Mouse (Mus musculus) myocyte (in vitro differentiated cells): Measurements from ENCODE around the gene Gm37240. TPM values are rescaled to one million over a fixed set of nuclear protein-coding genes. Genes with fewer than 3 reads are reported as not detected.

Experiments
- H3K27me3 ChIP-seq: one replicate; pipeline ENCODE4 v1.6.1; 2011; ENCODE audit not compliant: control insufficient read depth, insufficient read depth, insufficient read length
- H3K36me3 ChIP-seq: one replicate; pipeline ENCODE4 v1.6.1; 2011; ENCODE audit not compliant: control insufficient read depth, insufficient read depth
- H3K4me2 ChIP-seq: one replicate; pipeline ENCODE4 v1.6.1; 2011; ENCODE audit warnings: low read depth, control low read depth
- H3K4me3 ChIP-seq: one replicate; pipeline ENCODE4 v1.5.1; 2011; ENCODE audit warnings: mild to moderate bottlenecking, control low read depth, moderate library complexity
- H3K79me2 ChIP-seq: one replicate; pipeline ENCODE4 v1.6.1; 2011; ENCODE audit not compliant: control insufficient read depth, insufficient read depth
- H3ac ChIP-seq: one replicate; pipeline ENCODE4 v1.6.1; 2011; ENCODE audit not compliant: control insufficient read depth, insufficient read length
- CEBPB ChIP-seq: IDR thresholded peaks from 2 replicates; pipeline ENCODE4 v1.6.1; 2011; ENCODE audit warnings: mild to moderate bottlenecking, moderate library complexity; ENCODE audit not compliant: poor library complexity, insufficient read depth, severe bottlenecking
- E2F4 ChIP-seq: IDR thresholded peaks from one replicate; pipeline ENCODE4 v1.6.1; 2011; ENCODE audit warnings: mild to moderate bottlenecking, control low read depth, moderate library complexity; ENCODE audit not compliant: insufficient read depth
- MAX ChIP-seq: IDR thresholded peaks from one replicate; pipeline ENCODE4 v1.6.1; 2011; ENCODE audit warnings: low read depth, mild to moderate bottlenecking, control low read depth
- MYOD1 ChIP-seq, 3 experiments: IDR thresholded peaks; one replicate each; pipeline ENCODE4 v1.6.1; 2011; ENCODE audit warnings: control low read depth in 2 of 3, low read depth in 2 of 3, mild to moderate bottlenecking in 2 of 3, moderate library complexity in 1 of 3; ENCODE audit not compliant: insufficient read length in 2 of 3, control insufficient read depth in 1 of 3
- MYOG ChIP-seq, 3 experiments: IDR thresholded peaks; one replicate each; pipeline ENCODE4 v1.6.1; 2011; ENCODE audit warnings: control low read depth in 2 of 3, low read depth in 2 of 3, mild to moderate bottlenecking in 2 of 3; ENCODE audit not compliant: insufficient read length in 2 of 3, control insufficient read depth in 1 of 3, insufficient read depth in 1 of 3
- POLR2A ChIP-seq: IDR thresholded peaks from one replicate; pipeline ENCODE4 v1.6.1; 2011; ENCODE audit warnings: low read depth, mild to moderate bottlenecking, control low read depth, moderate library complexity; ENCODE audit not compliant: insufficient read length
- POLR2AphosphoS2 ChIP-seq: IDR thresholded peaks from one replicate; pipeline ENCODE4 v1.6.1; 2011; ENCODE audit warnings: low read depth, control low read depth; ENCODE audit not compliant: insufficient read length
- REST ChIP-seq: IDR thresholded peaks from one replicate; pipeline ENCODE4 v1.6.1; 2011; ENCODE audit warnings: mild to moderate bottlenecking, control low read depth, moderate library complexity; ENCODE audit not compliant: insufficient read depth, insufficient read length
- SRF ChIP-seq: IDR thresholded peaks from one replicate; pipeline ENCODE4 v1.6.1; 2011; ENCODE audit warnings: low read depth; ENCODE audit not compliant: control insufficient read depth, insufficient read length
- TCF12 ChIP-seq: IDR thresholded peaks from one replicate; pipeline ENCODE4 v1.6.1; 2011; ENCODE audit warnings: mild to moderate bottlenecking, control low read depth; ENCODE audit not compliant: poor library complexity, insufficient read depth, severe bottlenecking
- TCF3 ChIP-seq: IDR thresholded peaks from one replicate; pipeline ENCODE4 v1.6.1; 2011; ENCODE audit warnings: low read depth, control low read depth; ENCODE audit not compliant: insufficient read length
- USF1 ChIP-seq: IDR thresholded peaks from one replicate; pipeline ENCODE4 v1.6.1; 2011; ENCODE audit warnings: low read depth, mild to moderate bottlenecking, control low read depth, moderate library complexity
- polyA plus RNA-seq: library from polyadenylated mRNA; unstranded; fragments of >200 nt; fragmentation: generic; extraction: Trizol; gene quantifications from one replicate; pipeline ENCODE4 v1.2.1, GENCODE M21; 2012; ENCODE audit warnings: missing spikeins

Gm37240 gene
- polyA plus RNA-seq, 1 experiment = 8.7 TPM

GRCm38 (mm10) chr3:84936252-84936651 lies 951.1 kb downstream of the Gm37240 start:
- Histone ChIP-seq H3K36me3 (no peaks in the 10 kb centered on the region), H3K4me3 (no peak overlapping the region), H3K4me2 (no peak overlapping the region), H3K79me2 (peaks cover 19% of the 10 kb centered on the region), H3K27me3 (no peaks in the 10 kb centered on the region), H3ac (no peak overlapping the region)
- no peak for TF ChIP-seq USF1
- TF ChIP-seq REST = no peak
- no peak for TF ChIP-seq MAX
- no peak for TF ChIP-seq E2F4
- TF ChIP-seq POLR2AphosphoS2 = no peak
- TF ChIP-seq TCF12 = no peak
- no peak for TF ChIP-seq MYOD1 (IDR thresholded peaks at IDR 0.05; ENCODE audit: control insufficient read depth in 1 of 3, insufficient read length in 2 of 3, low read depth in 2 of 3)
- no peak for TF ChIP-seq TCF3

GRCm38 (mm10) chr3:84935729-84936128 lies 951.6 kb downstream of the Gm37240 start:
- no peak overlapping the region for H3K4me2 ChIP-seq
- TF ChIP-seq SRF = no peak
- TF ChIP-seq USF1 = no peak
- no peak for TF ChIP-seq MYOD1 (IDR thresholded peaks at IDR 0.05; ENCODE audit: control insufficient read depth in 1 of 3, insufficient read length in 2 of 3, low read depth in 2 of 3)
- no peak for TF ChIP-seq E2F4
- no peak for TF ChIP-seq CEBPB
- no peak for TF ChIP-seq TCF3
- no peak for TF ChIP-seq POLR2AphosphoS2
- TF ChIP-seq REST = no peak
- TF ChIP-seq TCF12 = no peak
- no peak for TF ChIP-seq MYOG (IDR thresholded peaks at IDR 0.05; ENCODE audit: control insufficient read depth in 1 of 3, insufficient read depth in 1 of 3, insufficient read length in 2 of 3, low read depth in 2 of 3)
- TF ChIP-seq MAX = no peak
- H3K4me3 ChIP-seq = no peak overlapping the region
- H3K79me2 ChIP-seq = peaks cover 22% of the 10 kb centered on the region
- H3K27me3 ChIP-seq = no peaks in the 10 kb centered on the region
- no peaks in the 10 kb centered on the region for H3K36me3 ChIP-seq
- no peak overlapping the region for H3ac ChIP-seq

GRCm38 (mm10) chr3:84930683-84931082 lies 956.6 kb downstream of the Gm37240 start:
- Histone ChIP-seq H3K79me2 (peaks cover 45% of the 10 kb centered on the region), H3K27me3 (no peaks in the 10 kb centered on the region), H3K4me3 (no peak overlapping the region), H3ac (no peak overlapping the region), H3K4me2 (peak overlapping the region; percentile 42), H3K36me3 (no peaks in the 10 kb centered on the region)
- TF ChIP-seq TCF3 = no peak
- TF ChIP-seq MYOG (IDR thresholded peaks at IDR 0.05; ENCODE audit: control insufficient read depth in 1 of 3, insufficient read depth in 1 of 3, insufficient read length in 2 of 3, low read depth in 2 of 3) = peak in 2 of 3 experiments; percentile 44 to 54
- peak in 1 of 3 experiments; percentile 69 for TF ChIP-seq MYOD1 (IDR thresholded peaks at IDR 0.05; ENCODE audit: control insufficient read depth in 1 of 3, insufficient read length in 2 of 3, low read depth in 2 of 3)

- no peaks in the 10 kb centered on the region for H3K36me3 ChIP-seq
- no peak overlapping the region for H3ac ChIP-seq
- peak overlapping the region; percentile 40 for H3K4me2 ChIP-seq
- no peak overlapping the region for H3K4me3 ChIP-seq
- TF ChIP-seq POLR2AphosphoS2 (no peak), REST (no peak), CEBPB (no peak), SRF (no peak), POLR2A (no peak), MAX (no peak), MYOG (IDR thresholded peaks at IDR 0.05; ENCODE audit: control insufficient read depth in 1 of 3, insufficient read depth in 1 of 3, insufficient read length in 2 of 3, low read depth in 2 of 3) (no peak), USF1 (no peak), MYOD1 (IDR thresholded peaks at IDR 0.05; ENCODE audit: control insufficient read depth in 1 of 3, insufficient read length in 2 of 3, low read depth in 2 of 3) (no peak), TCF12 (no peak), E2F4 (no peak), TCF3 (no peak)
- H3K79me2 ChIP-seq = peaks cover 45% of the 10 kb centered on the region
- H3K27me3 ChIP-seq = no peaks in the 10 kb centered on the region
Measured at GRCm38 (mm10) chr3:84929171-84929570, 958.1 kb downstream of the Gm37240 start.

- Histone ChIP-seq H3K27me3 (no peaks in the 10 kb centered on the region), H3ac (no peak overlapping the region), H3K79me2 (peaks cover 45% of the 10 kb centered on the region), H3K36me3 (no peaks in the 10 kb centered on the region), H3K4me2 (peak overlapping the region; percentile 68), H3K4me3 (peak overlapping the region; percentile 21)
- TF ChIP-seq E2F4 = no peak
- TF ChIP-seq CEBPB = no peak
- no peak for TF ChIP-seq TCF12
- TF ChIP-seq TCF3 = no peak
- no peak for TF ChIP-seq MAX
- no peak for TF ChIP-seq USF1
- TF ChIP-seq POLR2AphosphoS2 = no peak
- TF ChIP-seq MYOG (IDR thresholded peaks at IDR 0.05; ENCODE audit: control insufficient read depth in 1 of 3, insufficient read depth in 1 of 3, insufficient read length in 2 of 3, low read depth in 2 of 3) = no peak
- TF ChIP-seq POLR2A = no peak
- TF ChIP-seq REST = no peak
- TF ChIP-seq MYOD1 (IDR thresholded peaks at IDR 0.05; ENCODE audit: control insufficient read depth in 1 of 3, insufficient read length in 2 of 3, low read depth in 2 of 3) = no peak
- no peak for TF ChIP-seq SRF
Measured at GRCm38 (mm10) chr3:84927901-84928300, 959.4 kb downstream of the Gm37240 start.
